Mouse (Mus musculus): Measurements from ENCODE around the gene Myh15. TPM values are rescaled to one million over a fixed set of nuclear protein-coding genes. Genes with fewer than 3 reads are reported as not detected.

The Myh15 gene
- polyA plus RNA-seq (2015; fragmentation: Nextera tagmentation; extraction: Ambion mirVana) = 0.04 TPM in 1 of 2 replicates, not detected in the other

DNA sequence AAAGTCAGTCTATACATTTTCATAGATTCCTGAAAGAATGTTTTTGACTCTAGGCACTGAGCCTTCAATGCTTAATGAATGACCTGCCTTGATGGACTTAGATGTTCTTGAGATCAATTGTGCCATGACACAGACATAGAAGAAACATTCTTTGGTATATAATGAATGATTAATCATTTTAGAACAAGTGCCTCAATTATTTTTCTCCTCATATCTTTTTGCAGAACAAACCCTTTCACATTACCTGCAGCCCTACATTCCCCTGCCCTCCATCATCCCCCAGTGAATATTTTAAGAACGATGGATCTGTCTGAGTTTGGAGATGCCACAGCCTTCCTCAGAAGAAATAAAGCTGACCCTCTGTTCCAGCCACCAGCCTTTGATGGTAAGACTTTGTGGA is at the start of gene Myh15:
Gene Myh15, plus strand, starts transcription at position 301 of the 400 bp plus-strand sequence.

Other genes with a start within 250 kb of the Myh15 start
- gene Retnlb, start 240.6 kb upstream of the Myh15 start, polyA plus RNA-seq (2015; fragmentation: Nextera tagmentation; extraction: Ambion mirVana) = not detected in 2 replicates
- gene Retnla, start 214.9 kb upstream of the Myh15 start, polyA plus RNA-seq (2015; fragmentation: Nextera tagmentation; extraction: Ambion mirVana) = not detected in 2 replicates
- gene Retnlg, start 184.9 kb upstream of the Myh15 start, polyA plus RNA-seq (2015; fragmentation: Nextera tagmentation; extraction: Ambion mirVana) = 1.5 and 3.7 TPM in 2 replicates
- gene Dzip3, start 63.3 kb upstream of the Myh15 start, polyA plus RNA-seq (2015; fragmentation: Nextera tagmentation; extraction: Ambion mirVana) = 6.3 and 6.8 TPM in 2 replicates
- 4.7 and 5.4 TPM in 2 replicates for gene Cip2a, start 63.3 kb upstream of the Myh15 start, polyA plus RNA-seq (2015; fragmentation: Nextera tagmentation; extraction: Ambion mirVana)

All from skeletal muscle tissue, postnatal 0 days (tissue).